Mouse (Mus musculus): ENCODE data around the gene Zfp459. TPM values are rescaled to one million over a fixed set of nuclear protein-coding genes. Genes with fewer than 3 reads are reported as not detected.
"Not testable (repeated sequence)": the region's sequence is repeated elsewhere in the genome, so short reads cannot be mapped to it uniquely, and the experiment has no call there.

The Zfp459 gene
- polyA plus RNA-seq, 1 experiment from 2014 or later, result 0.18 TPM

GRCm38 (mm10) chr13:67415759-67416158, 5.5 kb downstream of the Zfp459 start:
- Histone ChIP-seq H3K27ac (no peak overlapping the region), H3K36me3 (no peaks in the 10 kb centered on the region), H3K27me3 (no peaks in the 10 kb centered on the region), H3K4me2 (no peak overlapping the region), H3K4me3 (replicated peaks) (no peak overlapping the region), H3K9ac (no peak overlapping the region), H3K9me3 (replicated peaks) (no peaks in the 10 kb centered on the region), H3K4me1 (replicated peaks) (peaks cover 5% of the 10 kb centered on the region)
- no peak for DNase-seq
- ATAC-seq (ENCODE audit: low read depth), result no peak
- WGBS (ENCODE audit: insufficient replicate concordance), result 76% methylated on average over 6 of the region's 6 CpGs

GRCm38 (mm10) chr13:67413634-67414033, 7.6 kb downstream of the Zfp459 start:
- ATAC-seq (ENCODE audit: low read depth); H3K4me1 ChIP-seq (replicated peaks); H3K27me3 ChIP-seq; H3K4me2 ChIP-seq; H3K36me3 ChIP-seq; H3K4me3 ChIP-seq (replicated peaks); DNase-seq; H3K9me3 ChIP-seq (replicated peaks); H3K9ac ChIP-seq; H3K27ac ChIP-seq: not testable (repeated sequence)
- WGBS (ENCODE audit: insufficient replicate concordance), result 67% methylated on average over 3 of the region's 3 CpGs

- peak; percentile 91 for ATAC-seq (ENCODE audit: low read depth)
- DNase-seq; H3K36me3 ChIP-seq; H3K4me1 ChIP-seq (replicated peaks); H3K27ac ChIP-seq; H3K9me3 ChIP-seq (replicated peaks); H3K27me3 ChIP-seq: not testable (repeated sequence)
- peak within 1 kb of the TSS; percentile 64 for H3K4me3 ChIP-seq (replicated peaks)
- H3K9ac ChIP-seq, result peak within 1 kb of the TSS; percentile 70
- H3K4me2 ChIP-seq, result peak within 1 kb of the TSS; percentile 69
- 6% methylated on average over 16 of the region's 16 CpGs for WGBS (ENCODE audit: insufficient replicate concordance)
Measured at GRCm38 (mm10) chr13:67399183-67399903, 21.9 kb downstream of the Zfp459 start, which contains the start of gene Zfp429. Zfp429 (minus strand) TSS chr13:67399819.

- not testable (repeated sequence) for H3K9ac ChIP-seq; H3K27me3 ChIP-seq; H3K4me1 ChIP-seq (replicated peaks); H3K4me2 ChIP-seq; ATAC-seq (ENCODE audit: low read depth); H3K4me3 ChIP-seq (replicated peaks); H3K36me3 ChIP-seq; DNase-seq; H3K9me3 ChIP-seq (replicated peaks); H3K27ac ChIP-seq
- 54% methylated on average over 3 of the region's 3 CpGs for WGBS (ENCODE audit: insufficient replicate concordance)
Measured at GRCm38 (mm10) chr13:67376255-67376654, 45.0 kb downstream of the Zfp459 start.

- H3K27ac ChIP-seq, result peak within 1 kb of the TSS; percentile 39; the same call in 1 of the 2 replicates
- H3K9me3 ChIP-seq (replicated peaks); H3K4me1 ChIP-seq (replicated peaks); H3K36me3 ChIP-seq; H3K27me3 ChIP-seq: not testable (repeated sequence)
- ATAC-seq (ENCODE audit: low read depth), result peak; percentile 95
- 11% methylated on average over 15 of the region's 15 CpGs for WGBS (ENCODE audit: insufficient replicate concordance)
- peak; percentile 34 for DNase-seq
- H3K9ac ChIP-seq, result peak within 1 kb of the TSS; percentile 69
- H3K4me2 ChIP-seq, result peak within 1 kb of the TSS; percentile 70
- peak within 1 kb of the TSS; percentile 64 for H3K4me3 ChIP-seq (replicated peaks)
Measured at GRCm38 (mm10) chr13:67375050-67375911, 45.9 kb downstream of the Zfp459 start, which contains the start of the genes Gm28041 and Zfp456. Gm28041 (minus strand) TSS chr13:67375733. Zfp456 (minus strand) TSS chr13:67375810.

GRCm38 (mm10) chr13:67360131-67360744, 61.0 kb downstream of the Zfp459 start, which contains the start of the genes Gm28044 and Zfp953:
Gm28044 (minus strand) TSS chr13:67360536.
Zfp953 (minus strand) TSS chr13:67360605.
- peak within 1 kb of the TSS; percentile 68 for H3K4me2 ChIP-seq
- peaks cover 19% of the 10 kb centered on the region for H3K4me1 ChIP-seq (replicated peaks)
- ATAC-seq (ENCODE audit: low read depth) (peak; percentile 84), DNase-seq (peak; percentile 68)
- WGBS (ENCODE audit: insufficient replicate concordance), result under 1% methylated on average over 15 of the region's 15 CpGs
- peak within 1 kb of the TSS; percentile 79 for H3K9ac ChIP-seq
- H3K36me3 ChIP-seq, result no peaks in the 10 kb centered on the region
- peak within 1 kb of the TSS; percentile 80 for H3K4me3 ChIP-seq (replicated peaks)
- no peaks in the 10 kb centered on the region for H3K9me3 ChIP-seq (replicated peaks)
- peak within 1 kb of the TSS; percentile 58 for H3K27ac ChIP-seq
- no peaks in the 10 kb centered on the region for H3K27me3 ChIP-seq

Other genes with a start within 250 kb of the Zfp459 start
- 1.7 and 1.9 TPM in 2 replicates for gene Rsl1, start 248.2 kb downstream of the Zfp459 start, polyA plus RNA-seq (2015; fragmentation: Nextera tagmentation; extraction: Ambion mirVana)
- gene Zfp455, start 226.9 kb downstream of the Zfp459 start, polyA plus RNA-seq (2015; fragmentation: Nextera tagmentation; extraction: Ambion mirVana), result 0.43 and 0.46 TPM in 2 replicates
- 0.41 and 0.46 TPM in 2 replicates for gene Zfp458, start 143.0 kb downstream of the Zfp459 start, polyA plus RNA-seq (2015; fragmentation: Nextera tagmentation; extraction: Ambion mirVana)
- gene Zfp457, start 114.9 kb downstream of the Zfp459 start, polyA plus RNA-seq (2015; fragmentation: Nextera tagmentation; extraction: Ambion mirVana), result 0.10 and 0.14 TPM in 2 replicates
- gene Zfp595, start 88.8 kb downstream of the Zfp459 start, polyA plus RNA-seq (2015; fragmentation: Nextera tagmentation; extraction: Ambion mirVana), result 0.86 and 1.2 TPM in 2 replicates
- gene Gm28044, start 60.9 kb downstream of the Zfp459 start, polyA plus RNA-seq (2015; fragmentation: Nextera tagmentation; extraction: Ambion mirVana), result 0.30 and 0.63 TPM in 2 replicates
- 0.61 and 0.79 TPM in 2 replicates for gene Zfp953, start 60.8 kb downstream of the Zfp459 start, polyA plus RNA-seq (2015; fragmentation: Nextera tagmentation; extraction: Ambion mirVana)
- 0.27 TPM in 1 of 2 replicates, not detected in the other for gene Gm28041, start 45.7 kb downstream of the Zfp459 start, polyA plus RNA-seq (2015; fragmentation: Nextera tagmentation; extraction: Ambion mirVana)
- 0.48 and 0.61 TPM in 2 replicates for gene Zfp456, start 45.6 kb downstream of the Zfp459 start, polyA plus RNA-seq (2015; fragmentation: Nextera tagmentation; extraction: Ambion mirVana)
- gene Zfp429, start 21.6 kb downstream of the Zfp459 start, polyA plus RNA-seq (2015; fragmentation: Nextera tagmentation; extraction: Ambion mirVana), result 1.7 and 1.9 TPM in 2 replicates
- gene Zfp874a, start 30.2 kb upstream of the Zfp459 start, polyA plus RNA-seq (2015; fragmentation: Nextera tagmentation; extraction: Ambion mirVana), result 5.2 and 6.4 TPM in 2 replicates
- 3.3 and 3.8 TPM in 2 replicates for gene Zfp874b, start 62.8 kb upstream of the Zfp459 start, polyA plus RNA-seq (2015; fragmentation: Nextera tagmentation; extraction: Ambion mirVana)
- gene Zfp58, start 79.1 kb upstream of the Zfp459 start, polyA plus RNA-seq (2015; fragmentation: Nextera tagmentation; extraction: Ambion mirVana), result 3.1 and 3.3 TPM in 2 replicates
- not detected in 2 replicates for gene Gm26965, start 104.7 kb upstream of the Zfp459 start, polyA plus RNA-seq (2015; fragmentation: Nextera tagmentation; extraction: Ambion mirVana)
- gene Zfp87, start 104.8 kb upstream of the Zfp459 start, polyA plus RNA-seq (2015; fragmentation: Nextera tagmentation; extraction: Ambion mirVana), result 8.4 and 9.1 TPM in 2 replicates
- 5.1 and 5.9 TPM in 2 replicates for gene Zfp748, start 132.4 kb upstream of the Zfp459 start, polyA plus RNA-seq (2015; fragmentation: Nextera tagmentation; extraction: Ambion mirVana)
- gene Zfp729b, start 188.3 kb upstream of the Zfp459 start, polyA plus RNA-seq (2015; fragmentation: Nextera tagmentation; extraction: Ambion mirVana), result 1.3 and 1.9 TPM in 2 replicates
- 0.13 TPM in 1 of 2 replicates, not detected in the other for gene Gm49345, start 216.4 kb upstream of the Zfp459 start, polyA plus RNA-seq (2015; fragmentation: Nextera tagmentation; extraction: Ambion mirVana)
- gene Zfp729a, start 216.4 kb upstream of the Zfp459 start, polyA plus RNA-seq (2015; fragmentation: Nextera tagmentation; extraction: Ambion mirVana), result 0.71 and 1.2 TPM in 2 replicates

Data from liver, embryonic 13.5 days (tissue).